Mouse (Mus musculus): ENCODE measurements around the gene Sgk1. TPM values are rescaled to one million over a fixed set of nuclear protein-coding genes. Genes with fewer than 3 reads are reported as not detected.

Sgk1 gene
- polyA plus RNA-seq, 1 experiment from 2014 or later, result 26.2 TPM

DNA sequence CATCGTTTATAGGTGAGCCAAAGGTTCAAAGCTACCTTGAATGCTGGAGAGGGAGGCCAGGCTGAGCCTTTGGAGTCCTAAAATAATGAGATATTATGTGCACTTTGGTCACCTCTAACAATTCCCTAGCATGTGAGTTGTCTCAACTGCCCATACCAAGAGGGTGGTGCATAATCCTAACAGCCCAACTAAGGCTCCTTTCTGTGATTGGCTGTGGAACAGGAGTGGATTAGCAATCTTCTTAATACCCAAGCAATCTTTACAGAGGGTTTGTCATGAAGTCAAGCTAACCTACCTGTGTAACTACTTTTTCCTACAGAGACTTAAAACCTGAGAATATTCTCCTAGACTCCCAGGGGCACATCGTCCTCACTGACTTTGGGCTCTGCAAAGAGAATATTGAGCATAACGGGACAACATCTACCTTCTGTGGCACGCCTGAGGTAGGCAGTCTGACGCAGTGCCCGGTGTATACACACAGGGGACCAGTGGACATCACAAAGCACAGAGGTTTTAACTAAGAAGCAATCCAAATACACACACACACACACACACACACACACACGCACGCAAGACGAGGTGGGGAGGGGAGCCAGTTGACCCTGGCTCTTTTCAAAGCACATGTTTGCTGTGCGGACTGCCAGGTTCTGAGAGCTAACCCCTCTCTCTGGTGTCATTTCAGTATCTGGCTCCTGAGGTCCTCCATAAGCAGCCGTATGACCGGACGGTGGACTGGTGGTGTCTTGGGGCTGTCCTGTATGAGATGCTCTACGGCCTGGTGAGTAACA, 114.9 kb downstream of the Sgk1 start:
- Histone ChIP-seq H3K4me3 (ENCODE audit: control insufficient read depth in 1 of 2, insufficient read depth in 1 of 2, low read depth in 1 of 2, low read length in 2 of 2) (peak overlapping the region; percentile 15 to 71; a peak in 2 of 4 replicates), H3K4me2 (ENCODE audit: low read length) (peak overlapping the region; percentile 95), H3K9ac (ENCODE audit: low read length) (peak overlapping the region; percentile 55; the same call in 1 of the 2 replicates), H3K27me3 (ENCODE audit: control insufficient read depth, insufficient read depth, low read length) (no peaks in the 10 kb centered on the region), H3K36me3 (ENCODE audit: control insufficient read depth, insufficient read depth, low read length) (peaks cover 26% of the 10 kb centered on the region), H3K9me3 (ENCODE audit: control insufficient read depth, low read length) (no peaks in the 10 kb centered on the region), H3K4me1 (ENCODE audit: control insufficient read depth in 2 of 2, insufficient read depth in 2 of 2, low read length in 2 of 2) (peaks cover 4 to 12% of the 10 kb centered on the region in 2 experiments; a peak in 2 of 4 replicates), H3K27ac (replicated peaks in 1 of 2; ENCODE audit: control insufficient read depth in 1 of 2, insufficient read depth in 1 of 2, low read depth in 2 of 2, low read length in 2 of 2) (no peak overlapping the region)
- WGBS, result 81% methylated on average over 14 of the region's 14 CpGs
- ATAC-seq (ENCODE audit: insufficient number of reproducible peaks, insufficient read depth, low FRiP score, low read depth), result no peak

DNA sequence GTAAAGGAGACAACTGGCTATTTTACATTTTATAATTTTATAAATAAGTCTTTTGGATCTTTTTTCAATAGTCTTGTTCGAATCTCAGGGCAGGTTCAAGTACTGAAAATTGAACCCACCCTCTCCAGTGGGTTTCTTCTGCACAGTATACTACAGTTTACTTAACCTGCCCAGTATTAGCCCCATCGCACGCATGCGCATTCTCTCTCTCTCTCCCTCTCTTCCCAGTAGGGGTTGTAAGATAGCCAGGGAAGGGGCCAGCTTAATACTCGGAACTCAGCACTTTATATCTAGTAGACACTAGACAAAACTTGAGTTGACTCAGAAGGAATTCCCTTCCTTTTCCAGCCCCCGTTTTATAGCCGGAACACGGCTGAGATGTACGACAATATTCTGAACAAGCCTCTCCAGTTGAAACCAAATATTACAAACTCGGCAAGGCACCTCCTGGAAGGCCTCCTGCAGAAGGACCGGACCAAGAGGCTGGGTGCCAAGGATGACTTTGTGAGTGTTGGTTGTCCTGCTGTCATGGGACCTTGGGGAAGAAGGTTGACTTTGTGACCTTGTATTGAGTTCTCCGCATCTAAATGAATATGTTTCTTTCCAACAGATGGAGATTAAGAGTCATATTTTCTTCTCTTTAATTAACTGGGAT, 115.7 kb downstream of the Sgk1 start:
- no peaks in the 10 kb centered on the region for H3K27me3 ChIP-seq (ENCODE audit: control insufficient read depth, insufficient read depth, low read length)

DNA sequence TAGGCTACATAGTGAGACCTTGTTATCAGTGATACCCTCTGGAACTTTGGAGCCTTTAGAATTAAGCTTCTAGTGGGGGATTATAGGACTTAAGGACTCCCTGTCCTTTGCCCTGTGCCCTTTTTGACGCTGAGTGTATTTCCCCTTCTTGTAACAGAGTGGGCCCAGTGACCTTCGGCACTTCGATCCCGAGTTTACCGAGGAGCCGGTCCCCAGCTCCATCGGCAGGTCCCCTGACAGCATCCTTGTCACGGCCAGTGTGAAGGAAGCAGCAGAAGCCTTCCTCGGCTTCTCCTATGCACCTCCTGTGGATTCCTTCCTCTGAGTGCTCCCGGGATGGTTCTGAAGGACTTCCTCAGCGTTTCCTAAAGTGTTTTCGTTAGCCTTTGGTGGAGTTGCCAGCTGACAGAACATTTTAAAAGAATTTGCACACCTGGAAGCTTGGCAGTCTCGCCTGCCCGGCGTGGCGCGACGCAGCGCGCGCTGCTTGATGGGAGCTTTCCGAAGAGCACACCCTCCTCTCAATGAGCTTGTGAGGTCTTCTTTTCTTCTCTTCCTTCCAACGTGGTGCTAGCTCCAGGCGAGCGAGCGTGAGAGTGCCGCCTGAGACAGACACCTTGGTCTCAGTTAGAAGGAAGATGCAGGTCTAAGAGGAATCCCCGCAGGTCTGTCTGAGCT, 116.7 kb downstream of the Sgk1 start:
- Histone ChIP-seq H3K4me1 (ENCODE audit: control insufficient read depth in 2 of 2, insufficient read depth in 2 of 2, low read length in 2 of 2) (peaks cover 0 to 5% of the 10 kb centered on the region in 2 experiments; a peak in 2 of 4 replicates), H3K9me3 (ENCODE audit: control insufficient read depth, low read length) (no peaks in the 10 kb centered on the region), H3K27ac (replicated peaks in 1 of 2; ENCODE audit: control insufficient read depth in 1 of 2, insufficient read depth in 1 of 2, low read depth in 2 of 2, low read length in 2 of 2) (no peak overlapping the region), H3K4me2 (ENCODE audit: low read length) (peak overlapping the region; percentile 95), H3K9ac (ENCODE audit: low read length) (peak overlapping the region; percentile 21; the same call in 1 of the 2 replicates), H3K36me3 (ENCODE audit: control insufficient read depth, insufficient read depth, low read length) (peaks cover 26% of the 10 kb centered on the region), H3K27me3 (ENCODE audit: control insufficient read depth, insufficient read depth, low read length) (no peaks in the 10 kb centered on the region), H3K4me3 (ENCODE audit: control insufficient read depth in 1 of 2, insufficient read depth in 1 of 2, low read depth in 1 of 2, low read length in 2 of 2) (peak overlapping the region; percentile 11 to 19; a peak in 2 of 4 replicates)
- ATAC-seq (ENCODE audit: insufficient number of reproducible peaks, insufficient read depth, low FRiP score, low read depth), result no peak
- 72% methylated on average over 28 of the region's 28 CpGs for WGBS

More for the DNA sequence above, 115.7 kb downstream of the Sgk1 start:
- H3K36me3 ChIP-seq (ENCODE audit: control insufficient read depth, insufficient read depth, low read length), result peaks cover 26% of the 10 kb centered on the region
- no peaks in the 10 kb centered on the region for H3K9me3 ChIP-seq (ENCODE audit: control insufficient read depth, low read length)
- peaks cover 3 to 8% of the 10 kb centered on the region in 2 experiments; a peak in 2 of 4 replicates for H3K4me1 ChIP-seq (ENCODE audit: control insufficient read depth in 2 of 2, insufficient read depth in 2 of 2, low read length in 2 of 2)
- no peak overlapping the region for H3K9ac ChIP-seq (ENCODE audit: low read length)
- 86% methylated on average over 12 of the region's 12 CpGs for WGBS
- peak overlapping the region; percentile 95 for H3K4me2 ChIP-seq (ENCODE audit: low read length)
- no peak overlapping the region for H3K4me3 ChIP-seq (ENCODE audit: control insufficient read depth in 1 of 2, insufficient read depth in 1 of 2, low read depth in 1 of 2, low read length in 2 of 2)
- ATAC-seq (ENCODE audit: insufficient number of reproducible peaks, insufficient read depth, low FRiP score, low read depth), result no peak
- H3K27ac ChIP-seq (replicated peaks in 1 of 2; ENCODE audit: control insufficient read depth in 1 of 2, insufficient read depth in 1 of 2, low read depth in 2 of 2, low read length in 2 of 2), result no peak overlapping the region

DNA sequence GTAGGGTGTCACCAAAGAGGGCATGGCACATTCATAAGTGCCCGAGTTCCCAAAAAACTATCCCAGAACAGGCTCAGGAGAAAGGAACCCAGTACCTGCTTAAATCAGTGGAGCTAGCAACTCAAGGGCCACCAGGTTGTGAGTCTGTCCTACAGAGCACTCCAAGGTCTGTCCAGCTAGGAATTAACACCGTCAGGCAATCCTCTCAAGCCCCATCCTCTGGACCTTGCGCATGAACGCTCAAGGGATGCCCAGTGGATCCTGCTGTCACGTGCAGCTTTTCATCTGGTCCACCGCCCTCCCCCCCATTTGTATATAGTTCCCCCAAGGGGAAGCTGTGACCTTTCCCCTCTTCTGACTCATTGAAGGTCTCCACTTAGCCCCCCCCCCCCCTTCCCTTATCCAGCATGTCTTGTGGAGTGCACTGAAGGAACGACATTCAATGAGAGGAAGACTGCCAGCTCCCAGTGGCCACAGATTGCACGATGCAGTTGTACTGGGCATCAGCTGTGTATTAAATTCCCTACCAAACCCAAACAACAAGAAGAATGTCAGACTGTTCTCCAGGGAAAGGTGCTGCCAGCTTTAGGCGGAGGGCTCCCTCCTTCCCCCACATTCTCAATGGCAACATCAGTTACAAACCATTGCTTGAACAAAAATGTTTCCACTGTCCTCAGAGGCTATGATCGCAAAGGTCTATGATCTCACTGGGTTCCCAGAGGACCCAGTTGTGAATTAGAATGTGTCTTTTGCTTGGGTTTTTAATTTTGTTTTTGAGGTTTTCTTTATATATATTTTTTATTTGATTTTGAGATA, 118.7 kb downstream of the Sgk1 start:
- no peak overlapping the region for H3K4me3 ChIP-seq (ENCODE audit: control insufficient read depth in 1 of 2, insufficient read depth in 1 of 2, low read depth in 1 of 2, low read length in 2 of 2)
- WGBS, result 72% methylated on average over 10 of the region's 10 CpGs
- 0 out of 2 replicates have a peak, but pooled peaks have one; percentile 11 for ATAC-seq (ENCODE audit: insufficient number of reproducible peaks, insufficient read depth, low FRiP score, low read depth)
- H3K27me3 ChIP-seq (ENCODE audit: control insufficient read depth, insufficient read depth, low read length), result no peaks in the 10 kb centered on the region
- H3K4me1 ChIP-seq (ENCODE audit: control insufficient read depth in 2 of 2, insufficient read depth in 2 of 2, low read length in 2 of 2), result peaks cover 0 to 1% of the 10 kb centered on the region in 2 experiments; a peak in 2 of 4 replicates
- no peak overlapping the region for H3K27ac ChIP-seq (replicated peaks in 1 of 2; ENCODE audit: control insufficient read depth in 1 of 2, insufficient read depth in 1 of 2, low read depth in 2 of 2, low read length in 2 of 2)
- no peaks in the 10 kb centered on the region for H3K9me3 ChIP-seq (ENCODE audit: control insufficient read depth, low read length)
- no peak overlapping the region for H3K4me2 ChIP-seq (ENCODE audit: low read length)
- H3K36me3 ChIP-seq (ENCODE audit: control insufficient read depth, insufficient read depth, low read length), result peaks cover 26% of the 10 kb centered on the region
- no peak overlapping the region for H3K9ac ChIP-seq (ENCODE audit: low read length)

DNA sequence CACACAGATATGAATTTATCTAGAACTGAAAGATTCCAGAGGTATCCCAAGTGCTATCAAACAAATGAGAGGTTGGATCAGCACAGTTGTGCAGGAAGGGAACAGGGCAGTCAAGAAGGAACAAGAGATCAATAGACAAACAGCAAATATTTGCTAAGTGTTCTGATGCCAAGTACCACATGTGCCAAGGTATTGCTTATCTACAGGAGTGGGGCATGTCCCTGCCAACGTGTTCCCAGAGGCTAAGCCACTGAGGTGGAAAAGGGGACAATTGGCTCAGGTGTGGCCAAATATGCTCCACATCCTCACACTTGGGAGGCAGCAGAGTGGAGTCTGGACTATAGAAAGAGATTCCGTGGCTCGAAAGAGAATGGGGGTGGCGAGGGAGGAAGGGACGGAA, 119.6 kb downstream of the Sgk1 start:
- 54% methylated on average over 1 of the region's 5 CpGs for WGBS
- Histone ChIP-seq H3K9me3 (ENCODE audit: control insufficient read depth, low read length) (no peaks in the 10 kb centered on the region), H3K27me3 (ENCODE audit: control insufficient read depth, insufficient read depth, low read length) (no peaks in the 10 kb centered on the region), H3K9ac (ENCODE audit: low read length) (no peak overlapping the region), H3K36me3 (ENCODE audit: control insufficient read depth, insufficient read depth, low read length) (peaks cover 22% of the 10 kb centered on the region), H3K27ac (replicated peaks in 1 of 2; ENCODE audit: control insufficient read depth in 1 of 2, insufficient read depth in 1 of 2, low read depth in 2 of 2, low read length in 2 of 2) (no peak overlapping the region), H3K4me2 (ENCODE audit: low read length) (no peak overlapping the region), H3K4me1 (ENCODE audit: control insufficient read depth in 2 of 2, insufficient read depth in 2 of 2, low read length in 2 of 2) (no peaks in the 10 kb centered on the region; a peak in 2 of 4 replicates), H3K4me3 (ENCODE audit: control insufficient read depth in 1 of 2, insufficient read depth in 1 of 2, low read depth in 1 of 2, low read length in 2 of 2) (no peak overlapping the region)
- no peak for ATAC-seq (ENCODE audit: insufficient number of reproducible peaks, insufficient read depth, low FRiP score, low read depth)

DNA sequence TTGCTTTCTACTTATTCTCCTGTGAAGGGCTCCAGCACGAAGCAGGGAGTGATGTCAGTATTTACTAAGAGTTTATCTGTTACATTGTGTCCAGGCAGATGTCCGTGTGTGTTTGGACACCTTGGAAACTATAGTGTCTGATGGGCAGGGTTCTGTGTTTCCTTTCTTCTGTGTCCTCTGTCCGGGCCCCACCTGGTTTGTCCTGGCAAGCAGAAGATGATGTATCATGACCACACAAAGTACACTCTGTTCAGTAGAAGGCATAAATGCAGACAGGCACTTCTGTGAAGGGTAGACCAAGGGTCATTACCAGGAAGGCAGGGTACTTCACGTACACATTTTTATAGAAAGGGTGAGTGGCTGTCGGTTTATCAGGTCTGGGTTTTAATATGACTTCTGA, 122.8 kb downstream of the Sgk1 start:
- no peak overlapping the region for H3K9ac ChIP-seq (ENCODE audit: low read length)
- no peaks in the 10 kb centered on the region for H3K27me3 ChIP-seq (ENCODE audit: control insufficient read depth, insufficient read depth, low read length)
- no peak overlapping the region for H3K27ac ChIP-seq (replicated peaks in 1 of 2; ENCODE audit: control insufficient read depth in 1 of 2, insufficient read depth in 1 of 2, low read depth in 2 of 2, low read length in 2 of 2)
- no peaks in the 10 kb centered on the region for H3K36me3 ChIP-seq (ENCODE audit: control insufficient read depth, insufficient read depth, low read length)
- H3K4me3 ChIP-seq (ENCODE audit: control insufficient read depth in 1 of 2, insufficient read depth in 1 of 2, low read depth in 1 of 2, low read length in 2 of 2), result no peak overlapping the region
- H3K9me3 ChIP-seq (ENCODE audit: control insufficient read depth, low read length), result no peaks in the 10 kb centered on the region
- no peak for ATAC-seq (ENCODE audit: insufficient number of reproducible peaks, insufficient read depth, low FRiP score, low read depth)
- H3K4me1 ChIP-seq (ENCODE audit: control insufficient read depth in 2 of 2, insufficient read depth in 2 of 2, low read length in 2 of 2), result no peaks in the 10 kb centered on the region
- WGBS, result 74% methylated on average over 5 of the region's 5 CpGs
- H3K4me2 ChIP-seq (ENCODE audit: low read length), result no peak overlapping the region

Data from heart, embryonic 14.5 days (tissue).